Mouse (Mus musculus): ENCODE measurements around the gene Sgms1.

DNA sequence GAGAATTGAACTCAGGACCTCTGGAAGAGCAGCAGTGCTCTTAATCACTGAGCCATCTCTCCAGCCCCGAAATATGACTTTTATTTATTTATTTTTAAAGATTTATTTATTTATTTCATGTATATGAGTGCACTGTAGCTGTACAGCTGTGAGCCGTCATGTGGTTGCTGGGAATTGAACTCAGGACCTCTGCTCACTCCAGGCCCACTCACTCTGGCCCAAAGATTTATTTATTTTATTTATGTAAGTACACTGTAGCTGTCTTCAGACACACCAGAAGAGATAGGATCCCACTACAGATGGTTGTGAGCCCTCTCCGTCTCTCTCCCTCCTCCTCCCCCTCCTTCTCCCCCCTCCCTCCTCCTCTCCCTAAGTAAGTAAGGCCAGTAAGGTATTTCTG is 101.7 kb downstream of the Sgms1 start:
- TF ChIP-seq POLR2A (IDR thresholded peaks at IDR 0.05; ENCODE audit: control insufficient read depth, low read depth, low read length) (no peak), CTCF (IDR thresholded peaks at IDR 0.05; ENCODE audit: control insufficient read depth, insufficient read depth, insufficient replicate concordance, low read depth, low read length) (no peak)

Data from testis, adult 2 months (tissue).